Mouse (Mus musculus) C2C12 (cell line): ENCODE data around the gene Tmem79. TPM values are rescaled to one million over a fixed set of nuclear protein-coding genes. Genes with fewer than 3 reads are reported as not detected.
"Not testable (repeated sequence)": the region's sequence is repeated elsewhere in the genome, so short reads cannot be mapped to it uniquely, and the experiment has no call there.

Experiments used
- H3K27me3 ChIP-seq: one replicate; pipeline ENCODE4 v1.6.1; 2011; ENCODE audit not compliant: control insufficient read depth, insufficient read depth, insufficient read length
- H3K36me3 ChIP-seq: one replicate; pipeline ENCODE4 v1.6.1; 2011; ENCODE audit not compliant: control insufficient read depth, insufficient read depth
- H3K4me3 ChIP-seq: one replicate; pipeline ENCODE4 v1.5.1; 2011; ENCODE audit warnings: mild to moderate bottlenecking, control low read depth; ENCODE audit not compliant: poor library complexity, insufficient read depth, severe bottlenecking
- H3K79me2 ChIP-seq: one replicate; pipeline ENCODE4 v1.6.1; 2011; ENCODE audit not compliant: control insufficient read depth, insufficient read depth
- H3K79me3 ChIP-seq: one replicate; pipeline ENCODE4 v1.6.1; 2011; ENCODE audit warnings: low read depth, control low read depth
- H3ac ChIP-seq: one replicate; pipeline ENCODE3; 2011; ENCODE audit warnings: low read depth; ENCODE audit not compliant: control insufficient read depth, insufficient read length
- CEBPB ChIP-seq: IDR thresholded peaks from one replicate; pipeline ENCODE4 v1.6.1; 2011; ENCODE audit warnings: low read depth, mild to moderate bottlenecking, control low read depth, moderate library complexity
- CTCF ChIP-seq: IDR thresholded peaks from one replicate; pipeline ENCODE4 v1.5.1; 2011; ENCODE audit not compliant: control insufficient read depth, insufficient read depth, insufficient read length
- FOSL1 ChIP-seq: IDR thresholded peaks from one replicate; pipeline ENCODE4 v1.8.0; 2011; ENCODE audit warnings: mild to moderate bottlenecking, low read length; ENCODE audit not compliant: poor library complexity, insufficient read depth, severe bottlenecking
- MAX ChIP-seq: IDR thresholded peaks from one replicate; pipeline ENCODE4 v1.6.1; 2011; ENCODE audit warnings: mild to moderate bottlenecking, control low read depth
- MYOD1 ChIP-seq: IDR thresholded peaks from one replicate; pipeline ENCODE4 v1.6.1; 2011; ENCODE audit warnings: low read depth; ENCODE audit not compliant: control insufficient read depth, insufficient read length
- MYOG ChIP-seq: IDR thresholded peaks from one replicate; pipeline ENCODE4 v1.6.1; 2011; ENCODE audit not compliant: control insufficient read depth, insufficient read length; ENCODE audit errors: extremely low read depth
- USF1 ChIP-seq: IDR thresholded peaks from one replicate; pipeline ENCODE4 v1.6.1; 2011; ENCODE audit warnings: low read depth, mild to moderate bottlenecking, control low read depth, moderate library complexity
- polyA plus RNA-seq: library from polyadenylated mRNA; unstranded; fragments of >200 nt; fragmentation: generic; extraction: Trizol; gene quantifications from one replicate; pipeline ENCODE4 v1.2.1, GENCODE M21; 2012; ENCODE audit warnings: missing spikeins

The Tmem79 gene
- polyA plus RNA-seq, 1 experiment: 2.1 TPM

DNA sequence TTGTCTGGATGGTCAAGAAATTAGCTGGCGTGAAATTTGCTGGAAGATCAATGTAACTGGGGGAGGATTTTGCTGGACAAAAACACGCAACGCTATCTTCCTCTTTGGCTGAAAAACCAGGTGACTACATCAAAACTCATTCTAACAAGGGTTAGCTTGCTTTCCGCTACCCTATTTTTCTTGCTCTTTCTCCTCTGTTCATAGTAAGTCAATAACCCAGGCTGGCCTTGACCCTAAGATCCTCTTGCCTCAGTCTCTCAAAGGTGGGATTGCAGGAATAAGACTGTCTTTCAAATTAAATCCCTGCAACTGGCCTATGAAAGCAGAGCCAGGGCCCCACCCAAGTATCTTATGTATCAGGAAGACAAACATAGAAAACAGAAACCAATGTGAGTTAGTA lies 48.8 kb downstream of the Tmem79 start, which contains the start of gene Gm38392:
Gene Gm38392, minus strand, starts transcription at position 101 of the 400 bp plus-strand sequence.
- no peak within 1 kb of the TSS for H3ac ChIP-seq
- H3K4me3 ChIP-seq: no peak within 1 kb of the TSS
- H3K36me3 ChIP-seq: peaks cover 4% of the 10 kb centered on the region
- no peaks in the 10 kb centered on the region for H3K79me3 ChIP-seq
- H3K27me3 ChIP-seq: peaks cover under 1% of the 10 kb centered on the region
- no peak for TF ChIP-seq MAX
- TF ChIP-seq MYOD1: no peak
- no peak for TF ChIP-seq FOSL1
- no peak for TF ChIP-seq MYOG
- TF ChIP-seq CTCF: no peak
- TF ChIP-seq USF1: no peak
- TF ChIP-seq CEBPB: no peak
- H3K79me2 ChIP-seq: no peaks in the 10 kb centered on the region

GRCm38 (mm10) chr3:88285565-88285895 lies 50.4 kb downstream of the Tmem79 start:
- not testable (repeated sequence) for H3ac ChIP-seq, H3K79me2 ChIP-seq, H3K27me3 ChIP-seq, H3K36me3 ChIP-seq, H3K79me3 ChIP-seq, H3K4me3 ChIP-seq

GRCm38 (mm10) chr3:88284815-88285564 lies 51.0 kb downstream of the Tmem79 start:
- H3K4me3 ChIP-seq, H3K36me3 ChIP-seq, H3ac ChIP-seq, H3K27me3 ChIP-seq, H3K79me2 ChIP-seq, H3K79me3 ChIP-seq: not testable (repeated sequence)

- H3ac ChIP-seq, H3K79me2 ChIP-seq, H3K4me3 ChIP-seq: not testable (repeated sequence)
Measured at GRCm38 (mm10) chr3:88281141-88281916, 54.6 kb downstream of the Tmem79 start.

GRCm38 (mm10) chr3:88280035-88280434 lies 55.9 kb downstream of the Tmem79 start:
- Histone ChIP-seq H3K79me3 (no peaks in the 10 kb centered on the region), H3K79me2 (no peaks in the 10 kb centered on the region), H3K36me3 (no peaks in the 10 kb centered on the region), H3K4me3 (no peak overlapping the region), H3ac (no peak overlapping the region), H3K27me3 (peaks cover 16% of the 10 kb centered on the region)
- TF ChIP-seq FOSL1 (no peak), MYOD1 (no peak)

More at GRCm38 (mm10) chr3:88281141-88281916, 54.6 kb downstream of the Tmem79 start:
- not testable (repeated sequence) for H3K36me3 ChIP-seq, H3K79me3 ChIP-seq
- H3K27me3 ChIP-seq: peaks cover 16% of the 10 kb centered on the region

Other genes with a start within 250 kb of the Tmem79 start
- 35.3 TPM for gene Mef2d, start 193.8 kb downstream of the Tmem79 start, polyA plus RNA-seq
- not detected for gene Rhbg, start 81.4 kb downstream of the Tmem79 start, polyA plus RNA-seq
- not detected for gene Gm38392, start 48.9 kb downstream of the Tmem79 start, polyA plus RNA-seq
- 2.3 TPM for gene Tsacc, start 39.1 kb downstream of the Tmem79 start, polyA plus RNA-seq
- gene Cct3, start 39.0 kb downstream of the Tmem79 start, polyA plus RNA-seq: 628 TPM
- gene Glmp, start 11.1 kb downstream of the Tmem79 start, polyA plus RNA-seq: 173 TPM
- 84.5 TPM for gene Smg5, start 112 bp upstream of the Tmem79 start, polyA plus RNA-seq
- gene Paqr6, start 28.4 kb upstream of the Tmem79 start, polyA plus RNA-seq: 0.02 TPM
- 0.51 TPM for gene Bglap3, start 36.6 kb upstream of the Tmem79 start, polyA plus RNA-seq
- 4.6 TPM for gene Bglap2, start 42.6 kb upstream of the Tmem79 start, polyA plus RNA-seq
- gene Bglap, start 48.3 kb upstream of the Tmem79 start, polyA plus RNA-seq: 1.6 TPM
- 117 TPM for gene Pmf1, start 74.2 kb upstream of the Tmem79 start, polyA plus RNA-seq
- 18.5 TPM for gene Slc25a44, start 89.0 kb upstream of the Tmem79 start, polyA plus RNA-seq
- 0.69 TPM for gene Sema4a, start 125.0 kb upstream of the Tmem79 start, polyA plus RNA-seq
- gene Lmna, start 173.8 kb upstream of the Tmem79 start, polyA plus RNA-seq: 1,441 TPM
- gene Mex3a, start 196.2 kb upstream of the Tmem79 start, polyA plus RNA-seq: 14.9 TPM
- gene Rab25, start 212.2 kb upstream of the Tmem79 start, polyA plus RNA-seq: 0.07 TPM
- gene Lamtor2, start 216.9 kb upstream of the Tmem79 start, polyA plus RNA-seq: 136 TPM
- 55.9 TPM for gene Ubqln4, start 217.6 kb upstream of the Tmem79 start, polyA plus RNA-seq
- 351 TPM for gene Ssr2, start 239.7 kb upstream of the Tmem79 start, polyA plus RNA-seq